Mouse (Mus musculus): ENCODE results near the gene Fundc1.
A peak's percentile ranks its signal among the peaks of the same experiment; 100 is the strongest.
"Not testable (repeated sequence)": the region's sequence is repeated elsewhere in the genome, so short reads cannot be mapped to it uniquely, and the experiment has no call there.

The Fundc1 gene

DNA sequence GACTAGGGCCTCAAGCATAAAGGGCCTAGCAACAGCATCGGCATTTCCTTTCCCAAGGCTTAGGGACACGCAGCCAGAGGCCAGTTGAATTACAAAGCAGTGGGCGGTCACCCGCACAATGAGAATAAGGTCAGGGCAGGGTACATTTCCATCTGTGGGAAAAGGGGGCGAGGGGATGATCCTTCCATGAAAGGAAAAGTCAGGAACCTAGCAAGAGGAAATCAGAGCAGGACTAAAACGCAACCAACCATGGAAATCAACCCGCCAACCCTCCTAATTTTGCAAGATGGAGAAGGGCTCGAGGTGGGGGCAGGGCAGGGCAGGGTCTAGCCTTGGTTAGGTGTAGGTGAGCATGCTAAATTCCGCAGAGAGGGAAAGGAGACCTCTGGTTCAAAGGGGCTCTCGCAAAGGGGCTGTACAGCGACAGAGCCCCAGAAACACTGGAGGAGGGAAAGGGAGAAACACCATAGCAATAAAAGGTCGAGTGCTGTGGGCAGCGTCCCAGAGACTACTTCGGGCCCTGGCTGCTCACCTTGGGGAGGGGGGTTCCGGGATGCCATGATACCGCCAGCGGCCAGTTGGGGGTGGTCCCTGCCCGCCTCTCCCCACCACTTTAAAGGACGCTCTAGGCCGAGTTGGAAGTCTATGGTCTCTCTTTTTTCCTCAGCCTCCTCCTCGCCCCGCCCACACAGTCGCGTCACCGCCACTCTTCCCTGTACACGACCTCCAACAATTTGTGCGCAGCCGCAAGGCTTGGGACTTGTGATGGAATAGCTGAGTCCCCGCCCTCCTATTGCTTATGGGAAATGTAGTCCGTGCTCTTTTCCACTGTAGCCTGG, at the start of gene Fundc1:
Gene Fundc1 (minus strand): TSS at position 705 of the 839 bp plus-strand sequence.
- DNase-seq (ENCODE audit: low read depth in 1 of 2, low spot score in 2 of 2), result peak; percentile 66 to 80

GRCm38 (mm10) chrX:17611253-17611652, 39.1 kb upstream of the Fundc1 start:
- no peak for DNase-seq (ENCODE audit: low read depth in 1 of 2, low spot score in 2 of 2)

- DNase-seq (ENCODE audit: low read depth in 1 of 2, low spot score in 2 of 2), result no peak
These were observed 36.6 kb upstream of the Fundc1 start for GRCm38 (mm10) chrX:17608763-17609162.

GRCm38 (mm10) chrX:17607668-17608067, 35.5 kb upstream of the Fundc1 start:
- no peak for DNase-seq (ENCODE audit: low read depth in 1 of 2, low spot score in 2 of 2)

DNA sequence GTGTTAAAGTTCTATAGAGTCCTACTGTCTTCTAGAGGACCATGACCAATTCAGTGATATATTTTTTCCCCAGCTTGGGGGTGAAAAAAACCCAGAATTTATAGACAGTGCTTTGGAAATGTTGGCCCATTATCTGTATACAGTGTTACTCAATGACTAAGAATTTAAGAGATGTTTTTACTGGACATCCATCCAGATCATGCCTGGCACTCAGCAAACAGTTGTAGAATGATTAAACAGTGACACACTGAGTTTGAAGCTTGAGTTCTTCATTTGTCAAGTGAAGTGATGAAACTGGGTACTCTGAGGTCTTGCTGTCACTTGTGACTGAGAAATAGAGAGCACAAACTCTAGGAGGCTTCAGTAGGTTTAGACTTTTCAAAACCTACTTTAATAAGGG, 21.2 kb upstream of the Fundc1 start:
- no peak for DNase-seq (ENCODE audit: low read depth in 1 of 2, low spot score in 2 of 2)

GRCm38 (mm10) chrX:17590745-17591144, 18.6 kb upstream of the Fundc1 start:
- no peak for DNase-seq (ENCODE audit: low read depth in 1 of 2, low spot score in 2 of 2)

DNA sequence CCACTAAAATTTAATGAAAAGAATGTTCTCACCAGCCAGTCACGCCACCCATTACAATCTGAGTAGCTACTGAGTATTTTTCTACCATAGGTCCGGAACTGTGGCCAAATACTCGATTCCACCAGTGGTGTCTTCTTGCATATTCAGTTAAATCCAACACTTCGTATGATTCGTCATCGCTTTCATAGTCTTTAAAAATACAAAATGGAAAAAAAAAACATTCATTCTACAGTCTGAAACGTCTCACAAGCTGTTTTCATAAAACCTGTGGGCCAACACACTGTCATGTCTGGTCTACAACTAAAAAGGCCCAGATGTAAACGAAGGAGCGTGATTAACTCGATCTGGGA, 879 bp downstream of the Fundc1 start:
- no peak for DNase-seq (ENCODE audit: low read depth in 1 of 2, low spot score in 2 of 2)

- no peak for DNase-seq (ENCODE audit: low read depth in 1 of 2, low spot score in 2 of 2)
These were observed 3.5 kb downstream of the Fundc1 start for GRCm38 (mm10) chrX:17568670-17569069.

DNA sequence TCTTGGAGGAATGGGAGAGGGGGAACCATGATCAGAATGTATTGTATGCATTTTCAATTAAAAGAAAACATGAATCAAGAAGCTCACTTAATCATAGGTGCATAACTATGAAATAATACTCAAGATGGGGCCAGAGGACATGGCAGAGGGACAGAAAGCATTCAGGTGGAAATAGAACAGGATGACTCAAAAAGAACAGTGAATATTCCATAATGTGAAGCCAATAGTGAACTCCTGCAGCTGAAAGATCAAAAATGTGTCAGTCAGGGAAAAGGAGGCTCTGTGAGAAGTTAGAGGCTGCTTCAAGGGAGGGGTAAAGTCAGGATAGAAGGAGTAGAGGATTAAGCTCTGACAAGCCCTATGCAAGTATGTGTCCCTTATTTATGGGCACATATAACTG, 6.4 kb downstream of the Fundc1 start:
- no peak for DNase-seq (ENCODE audit: low read depth in 1 of 2, low spot score in 2 of 2)

GRCm38 (mm10) chrX:17564732-17565131, 7.4 kb downstream of the Fundc1 start:
- no peak for DNase-seq (ENCODE audit: low read depth in 1 of 2, low spot score in 2 of 2)

DNA sequence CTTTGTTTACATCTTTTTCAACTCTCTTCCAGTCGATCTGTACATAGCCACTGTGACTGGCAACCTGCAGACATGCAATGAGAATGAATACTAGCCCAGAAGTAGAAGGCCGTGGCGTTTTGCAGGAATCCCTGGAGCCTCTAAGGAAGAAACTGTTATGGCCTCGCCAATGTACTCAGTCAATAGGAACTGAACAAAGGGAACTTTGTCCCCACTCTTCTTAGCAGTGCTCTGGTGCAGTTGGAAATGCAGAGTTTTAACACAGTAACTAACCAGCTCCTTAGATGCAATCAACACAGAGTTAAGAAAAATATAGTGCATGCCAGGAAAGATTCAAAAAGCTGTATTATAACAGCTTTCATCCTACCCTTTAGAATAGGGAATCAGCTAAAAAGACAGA, 13.4 kb downstream of the Fundc1 start:
- no peak for DNase-seq (ENCODE audit: low read depth in 1 of 2, low spot score in 2 of 2)

DNA sequence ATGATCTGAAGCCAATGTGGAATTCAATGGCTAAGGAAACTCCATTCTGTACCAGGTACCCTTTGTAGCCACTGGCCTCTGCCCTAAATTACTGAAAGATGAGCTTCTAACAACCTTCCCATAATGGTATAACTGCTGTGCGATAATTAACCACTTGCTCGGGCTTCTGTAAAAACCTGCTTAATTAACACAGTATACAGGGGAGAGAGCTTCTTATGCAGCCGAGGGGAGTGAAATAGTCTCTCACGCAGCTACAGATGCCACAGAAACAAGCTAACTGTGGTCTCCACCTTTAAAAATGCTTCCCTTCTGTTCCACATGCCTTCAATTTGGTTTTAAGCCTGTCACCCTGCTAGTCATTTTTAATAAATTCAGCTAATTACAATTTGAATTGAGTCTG, 17.6 kb downstream of the Fundc1 start:
- DNase-seq (ENCODE audit: low read depth in 1 of 2, low spot score in 2 of 2), result no peak

- DNase-seq (ENCODE audit: low read depth in 1 of 2, low spot score in 2 of 2), result not testable (repeated sequence)
These were observed 20.5 kb downstream of the Fundc1 start for GRCm38 (mm10) chrX:17551586-17551985.

- no peak for DNase-seq (ENCODE audit: low read depth in 1 of 2, low spot score in 2 of 2)
These were observed 24.9 kb downstream of the Fundc1 start for GRCm38 (mm10) chrX:17547143-17547806.

GRCm38 (mm10) chrX:17544860-17545492, 27.1 kb downstream of the Fundc1 start:
- DNase-seq (ENCODE audit: low read depth in 1 of 2, low spot score in 2 of 2), result no peak

- DNase-seq (ENCODE audit: low read depth in 1 of 2, low spot score in 2 of 2), result no peak
These were observed 34.4 kb downstream of the Fundc1 start for GRCm38 (mm10) chrX:17537701-17538100.

DNA sequence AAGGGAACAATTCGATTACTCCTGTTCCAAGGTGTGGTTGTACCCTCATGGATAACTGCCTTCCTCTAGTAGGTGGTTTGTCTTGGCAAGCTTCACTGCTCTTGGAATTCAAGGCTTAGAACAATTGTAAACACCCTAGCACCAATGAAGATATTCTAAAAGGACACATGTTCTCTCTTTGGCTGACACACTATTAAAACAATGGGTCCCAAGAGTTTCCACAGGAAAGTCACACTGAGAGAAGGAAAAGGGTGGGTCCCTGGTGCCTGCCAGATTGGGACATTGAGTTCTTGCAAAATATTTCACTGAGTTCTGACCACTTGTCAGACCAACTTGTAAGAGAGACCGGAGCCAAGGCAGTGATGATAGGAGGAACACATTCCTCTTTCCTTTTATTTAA, 45.1 kb downstream of the Fundc1 start:
- DNase-seq (ENCODE audit: low read depth in 1 of 2, low spot score in 2 of 2), result no peak

DNA sequence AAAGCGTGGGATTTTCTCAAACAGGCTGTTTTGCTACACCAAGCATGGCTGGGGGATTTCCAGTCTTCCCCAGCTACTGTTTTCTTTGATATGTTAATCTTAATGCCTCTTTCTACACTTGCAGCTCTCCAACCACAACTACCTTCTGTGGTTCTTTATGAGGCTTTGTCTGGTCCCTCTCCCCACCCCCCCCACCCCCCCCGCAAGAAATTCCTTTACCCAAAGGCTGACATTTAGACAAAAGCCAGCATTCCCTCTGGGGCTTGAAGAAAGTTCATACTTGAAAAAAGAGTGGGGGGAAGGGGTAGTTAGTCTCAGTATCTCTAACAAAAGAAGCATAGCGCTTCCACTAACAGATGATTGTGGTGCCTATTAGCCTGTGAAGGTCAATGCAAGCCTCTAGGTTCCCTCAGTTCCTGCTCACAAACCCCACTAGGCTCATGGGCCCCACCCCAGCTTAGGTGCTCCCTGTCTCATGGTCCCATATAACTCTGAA, 50.9 kb downstream of the Fundc1 start:
- DNase-seq (ENCODE audit: low read depth in 1 of 2, low spot score in 2 of 2), result no peak

DNA sequence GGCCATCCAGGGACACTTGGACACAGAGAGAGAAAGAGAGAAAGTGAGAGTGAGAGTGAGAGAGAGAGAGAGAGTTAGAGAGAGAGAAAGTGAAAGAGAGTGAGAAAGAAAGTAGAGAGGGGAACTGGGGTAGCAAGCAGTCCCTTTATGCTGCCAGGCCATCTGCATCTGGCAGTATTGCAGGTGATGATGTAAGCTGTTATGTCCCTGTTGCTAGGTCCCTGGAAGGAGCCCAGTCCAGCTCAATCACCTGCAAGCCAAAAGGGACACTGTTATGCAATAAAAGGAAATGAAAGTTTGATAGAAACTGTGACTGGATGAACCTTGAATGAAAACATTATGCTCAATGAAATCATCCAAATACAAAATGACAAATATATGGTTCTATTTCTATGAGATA, 52.0 kb downstream of the Fundc1 start:
- no peak for DNase-seq (ENCODE audit: low read depth in 1 of 2, low spot score in 2 of 2)

DNA sequence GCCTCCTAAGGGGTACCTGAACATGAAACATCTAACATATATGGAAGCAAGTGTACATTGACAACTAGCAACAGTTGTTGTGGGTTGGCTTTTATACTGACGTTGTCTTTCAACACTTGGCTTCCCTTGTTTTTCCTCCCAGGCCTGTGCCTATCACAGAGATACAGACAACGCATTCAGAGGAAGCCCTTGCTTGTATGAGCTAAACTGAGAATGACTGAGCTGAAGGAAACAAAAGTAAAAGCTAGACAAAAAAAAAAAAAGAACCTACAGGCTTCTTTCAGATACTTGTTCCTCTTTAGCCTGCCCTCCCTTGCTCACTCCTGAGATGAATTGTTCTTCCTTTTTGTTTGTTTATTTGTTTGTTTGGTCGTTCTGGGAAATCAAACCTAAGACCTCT, 58.1 kb downstream of the Fundc1 start:
- no peak for DNase-seq (ENCODE audit: low read depth in 1 of 2, low spot score in 2 of 2)

GRCm38 (mm10) chrX:17512021-17512602, 60.0 kb downstream of the Fundc1 start:
- no peak for DNase-seq (ENCODE audit: low read depth in 1 of 2, low spot score in 2 of 2)
